Mouse (Mus musculus): Measurements from ENCODE around the gene Atp1b2. TPM values are rescaled to one million over a fixed set of nuclear protein-coding genes. Genes with fewer than 3 reads are reported as not detected.

Gene Atp1b2
- polyA plus RNA-seq (2015; fragmentation: Nextera tagmentation; extraction: Ambion mirVana): 74.2 and 78.6 TPM in 2 replicates

DNA sequence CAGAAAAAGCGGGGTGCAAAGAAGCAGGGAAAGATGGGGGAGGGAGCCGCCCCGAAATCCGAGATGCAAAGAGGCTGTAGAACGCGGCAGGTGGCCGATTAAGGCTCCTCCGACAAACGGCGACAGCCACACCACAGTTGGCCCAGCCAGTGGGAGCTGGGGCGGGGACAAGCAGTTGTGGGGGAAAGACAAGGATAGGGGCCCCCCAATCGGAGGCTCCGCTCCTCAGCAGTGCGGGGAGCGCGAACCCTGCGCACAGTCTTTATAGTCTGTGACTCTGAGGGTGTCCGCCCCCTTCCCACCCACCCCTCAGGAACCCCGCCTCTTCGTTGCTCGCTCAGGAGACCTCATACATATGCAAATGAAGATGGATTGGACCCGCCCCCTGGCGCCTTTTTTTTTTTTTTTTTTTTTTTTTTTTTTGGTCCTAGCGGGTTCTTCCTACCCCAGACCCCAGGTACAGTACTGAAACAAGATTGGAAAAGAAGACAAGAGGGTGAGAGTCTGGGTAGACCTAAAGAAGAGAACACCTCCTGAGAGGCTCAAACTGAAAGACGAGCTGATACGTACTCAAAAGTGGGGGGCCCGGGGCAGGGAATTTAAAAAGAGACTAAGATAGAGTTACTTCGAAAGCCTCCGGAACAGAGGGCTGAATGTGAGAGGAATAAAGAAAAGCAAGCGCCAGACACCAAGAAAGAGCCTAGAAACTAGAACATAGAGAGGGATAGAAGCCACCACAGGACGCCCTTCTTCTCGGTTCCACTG lies at the start of gene Atp1b2:
Gene Atp1b2, minus strand, starts transcription at position 217 of the 765 bp plus-strand sequence.

DNA sequence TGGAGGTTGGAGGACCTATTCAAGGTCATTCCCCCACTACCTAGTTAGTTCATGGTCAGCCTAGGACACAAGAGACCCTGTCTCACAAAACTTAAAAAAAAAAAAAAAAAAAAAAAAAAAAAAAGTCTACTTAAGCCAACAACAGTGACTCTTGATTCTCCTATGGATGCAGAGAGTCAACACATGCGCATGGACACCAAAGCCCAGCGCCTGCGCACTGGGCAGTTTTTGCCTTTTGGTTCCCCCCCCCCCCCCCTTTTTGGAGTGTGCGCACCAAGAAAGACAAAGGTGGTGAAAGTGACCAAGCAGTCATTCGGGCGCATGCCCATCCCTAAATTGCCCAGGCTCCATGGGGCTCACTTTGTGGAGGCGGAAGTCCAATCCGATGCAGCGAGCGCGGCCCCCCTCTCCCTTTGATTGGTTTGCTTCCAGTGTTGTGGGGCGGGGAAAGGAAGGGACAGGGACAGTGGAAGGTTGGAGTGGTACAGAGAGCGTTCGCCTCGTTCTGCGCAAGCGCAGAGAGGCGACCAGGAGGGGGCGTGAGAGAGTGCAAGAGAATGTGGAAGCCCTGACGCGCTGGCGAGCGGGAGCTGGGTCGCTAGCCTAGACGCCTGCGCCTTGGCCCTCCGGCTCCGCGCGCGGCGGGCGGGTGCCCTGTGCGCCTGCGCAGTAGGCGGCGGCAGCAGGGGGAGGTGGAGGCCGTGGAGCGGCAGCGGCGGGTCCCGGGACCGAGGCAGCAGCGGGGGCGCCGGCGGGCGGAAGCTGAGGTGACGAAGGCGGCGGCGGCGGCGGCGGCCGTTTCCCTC lies 26.7 kb upstream of the Atp1b2 start, which contains the start of gene Fxr2:
Gene Fxr2, plus strand, starts transcription at position 707 of the 806 bp plus-strand sequence.

DNA sequence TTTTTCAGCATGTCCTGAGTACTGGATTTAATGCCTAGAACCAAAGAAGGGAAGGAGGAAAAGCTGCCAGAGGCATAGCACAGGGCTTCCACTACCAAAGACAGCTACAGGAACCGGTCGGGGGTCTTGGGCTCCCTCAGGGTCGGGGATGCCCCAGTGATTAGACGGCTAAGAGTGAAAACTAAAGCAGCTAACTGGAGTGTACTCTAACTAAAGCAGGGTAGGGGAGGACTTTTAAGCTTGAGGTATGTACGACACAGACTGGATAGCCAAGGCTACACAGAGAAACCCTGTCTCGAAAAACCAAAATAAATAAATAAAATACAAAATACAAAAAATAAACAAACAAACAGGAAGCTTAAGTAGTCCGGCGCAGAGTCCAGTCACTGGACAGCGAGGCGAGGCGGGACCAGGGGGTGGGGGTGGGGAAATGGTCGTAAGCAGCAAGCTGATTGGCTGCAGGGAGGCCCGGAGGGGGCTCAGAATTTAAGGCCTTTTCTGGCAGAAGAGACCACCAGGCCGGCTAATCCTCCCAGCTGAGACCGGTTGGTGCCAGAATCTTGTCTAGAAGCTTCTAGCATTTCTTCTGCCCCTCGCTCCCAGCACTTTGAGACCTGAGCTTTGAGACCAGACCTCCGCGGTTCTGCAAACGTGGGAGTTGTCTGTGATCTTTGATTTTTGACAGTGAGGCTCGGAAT lies 16.0 kb upstream of the Atp1b2 start, which contains the start of gene Sat2:
Gene Sat2, plus strand, starts transcription at position 454 of the 698 bp plus-strand sequence.

DNA sequence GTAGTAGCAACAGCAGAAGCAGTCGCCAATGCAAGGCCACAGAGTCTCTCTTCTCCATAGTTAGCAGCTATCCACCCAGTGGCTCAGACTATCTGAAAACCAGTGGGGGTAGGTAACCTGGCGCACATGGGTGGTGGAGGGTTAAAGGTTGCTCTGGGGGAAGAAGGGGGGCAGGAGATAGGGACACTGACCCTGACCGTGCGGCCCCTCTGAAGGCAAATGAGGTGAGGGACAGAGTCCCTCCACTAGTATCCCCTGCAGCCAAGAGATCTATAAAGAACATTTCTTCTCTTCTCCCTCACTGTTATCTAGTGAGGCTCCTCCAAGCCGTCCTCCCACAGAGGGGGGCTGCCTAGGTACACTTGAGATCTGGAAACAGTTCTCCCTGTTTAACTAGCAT lies 12.1 kb upstream of the Atp1b2 start, which contains the start of gene Shbg:
Gene Shbg, minus strand, starts transcription at position 101 of the 400 bp plus-strand sequence.

DNA sequence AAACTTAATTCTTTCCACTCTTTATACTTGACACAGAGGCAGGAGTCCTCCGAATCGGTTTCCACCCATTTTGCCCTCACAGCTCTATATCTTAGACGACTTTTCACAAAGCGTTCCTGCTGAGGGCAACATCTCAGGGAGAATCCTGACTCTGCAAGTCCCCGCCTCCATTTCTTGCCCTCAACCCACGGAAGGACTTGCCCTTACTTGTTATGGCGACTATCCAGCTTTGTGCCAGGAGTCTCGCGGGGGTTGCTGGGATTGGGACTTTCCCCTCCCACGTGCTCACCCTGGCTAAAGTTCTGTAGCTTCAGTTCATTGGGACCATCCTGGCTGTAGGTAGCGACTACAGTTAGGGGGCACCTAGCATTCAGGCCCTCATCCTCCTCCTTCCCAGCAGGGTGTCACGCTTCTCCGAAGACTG lies 25.6 kb downstream of the Atp1b2 start, which contains the start of the genes Wrap53 and Trp53:
Gene Wrap53, minus strand, starts transcription at position 165 of the 424 bp plus-strand sequence.
Gene Trp53, plus strand, starts transcription at position 269 of the 424 bp plus-strand sequence.

DNA sequence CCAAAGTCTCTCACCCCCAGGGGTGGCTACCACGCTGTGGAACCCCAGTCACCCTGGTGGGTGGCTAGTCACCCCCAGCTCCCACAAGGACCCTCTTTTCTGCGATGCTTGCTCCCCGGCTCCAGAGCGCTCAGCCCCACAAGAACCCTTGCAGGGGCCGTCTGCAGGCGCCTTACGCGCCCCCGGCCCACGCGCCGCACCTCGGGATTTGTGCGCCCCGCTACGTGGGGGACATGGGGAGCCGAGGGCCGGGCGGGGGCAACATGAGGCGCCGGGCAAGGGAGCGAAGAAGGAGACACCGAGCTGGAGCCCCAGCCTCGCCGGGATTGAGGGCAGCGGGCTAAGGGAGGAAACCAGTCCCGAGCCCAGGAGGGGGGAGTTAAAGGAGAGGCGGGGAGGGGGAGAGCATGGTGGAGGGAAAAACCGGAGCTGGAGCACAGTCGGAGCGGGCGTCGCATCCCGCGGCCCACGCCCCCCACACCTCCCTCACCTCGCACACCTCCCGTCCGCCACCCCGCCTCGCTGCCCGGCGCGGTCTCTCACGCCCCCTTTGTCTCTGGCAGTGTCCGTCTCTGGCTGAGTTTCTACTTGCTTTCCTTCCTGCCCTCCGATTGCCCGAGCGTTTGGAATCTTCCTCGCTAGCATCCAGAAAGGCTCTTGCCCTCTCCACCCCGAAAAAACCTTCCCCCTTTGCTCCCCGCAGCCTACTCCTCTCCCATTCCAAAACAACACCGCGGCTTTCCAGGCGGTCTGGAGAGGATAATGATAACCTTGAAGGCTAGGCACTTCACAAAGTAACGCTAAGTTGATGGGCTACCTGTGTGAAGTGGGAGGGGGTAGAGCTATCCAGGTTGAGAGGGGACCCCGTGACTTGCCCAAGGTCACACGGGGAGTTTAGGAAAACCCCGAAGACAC lies 45.6 kb downstream of the Atp1b2 start, which contains the start of gene Efnb3:
Gene Efnb3, minus strand, starts transcription at position 355 of the 915 bp plus-strand sequence.

MicroRNA genes within 50 kb of the gene (microRNA counts, 519-probe panel; counts per million panel counts)
- 2,197 counts per million, percentile 66 among the panel's probes with 10 or more counts for microRNA mmu-miR-467f

Small RNAs within 50 kb of the gene (microRNA-seq; reads per million reads assigned to microRNA genes)
- 0 reads per million in 2 experiments for gene Mir467f

Other genes with a start within 250 kb of the Atp1b2 start
- gene Chd3, start 236.5 kb downstream of the Atp1b2 start, polyA plus RNA-seq (2015; fragmentation: Nextera tagmentation; extraction: Ambion mirVana): 11.1 and 13.0 TPM in 2 replicates
- 111 and 120 TPM in 2 replicates for gene Naa38, start 210.5 kb downstream of the Atp1b2 start, polyA plus RNA-seq (2015; fragmentation: Nextera tagmentation; extraction: Ambion mirVana)
- gene Cyb5d1, start 210.3 kb downstream of the Atp1b2 start, polyA plus RNA-seq (2015; fragmentation: Nextera tagmentation; extraction: Ambion mirVana): 12.4 and 14.5 TPM in 2 replicates
- gene Tmem88, start 207.7 kb downstream of the Atp1b2 start, polyA plus RNA-seq (2015; fragmentation: Nextera tagmentation; extraction: Ambion mirVana): 29.1 and 32.8 TPM in 2 replicates
- 19.0 and 19.9 TPM in 2 replicates for gene Kdm6b, start 192.3 kb downstream of the Atp1b2 start, polyA plus RNA-seq (2015; fragmentation: Nextera tagmentation; extraction: Ambion mirVana)
- gene Dnah2, start 56.8 kb downstream of the Atp1b2 start, polyA plus RNA-seq (2015; fragmentation: Nextera tagmentation; extraction: Ambion mirVana): 0.36 and 0.65 TPM in 2 replicates
- gene Efnb3, start 45.7 kb downstream of the Atp1b2 start, polyA plus RNA-seq (2015; fragmentation: Nextera tagmentation; extraction: Ambion mirVana): 0.50 and 0.89 TPM in 2 replicates
- 5.3 and 7.8 TPM in 2 replicates for gene Wrap53, start 25.7 kb downstream of the Atp1b2 start, polyA plus RNA-seq (2015; fragmentation: Nextera tagmentation; extraction: Ambion mirVana)
- 34.5 and 37.5 TPM in 2 replicates for gene Trp53, start 25.6 kb downstream of the Atp1b2 start, polyA plus RNA-seq (2015; fragmentation: Nextera tagmentation; extraction: Ambion mirVana)
- 0.45 and 0.63 TPM in 2 replicates for gene Shbg, start 12.0 kb upstream of the Atp1b2 start, polyA plus RNA-seq (2015; fragmentation: Nextera tagmentation; extraction: Ambion mirVana)
- gene Sat2, start 16.1 kb upstream of the Atp1b2 start, polyA plus RNA-seq (2015; fragmentation: Nextera tagmentation; extraction: Ambion mirVana): 12.4 and 15.9 TPM in 2 replicates
- 19.9 and 21.3 TPM in 2 replicates for gene Fxr2, start 27.0 kb upstream of the Atp1b2 start, polyA plus RNA-seq (2015; fragmentation: Nextera tagmentation; extraction: Ambion mirVana)
- gene Sox15, start 49.4 kb upstream of the Atp1b2 start, polyA plus RNA-seq (2015; fragmentation: Nextera tagmentation; extraction: Ambion mirVana): 0.16 TPM in 1 of 2 replicates, not detected in the other
- gene Mpdu1, start 56.7 kb upstream of the Atp1b2 start, polyA plus RNA-seq (2015; fragmentation: Nextera tagmentation; extraction: Ambion mirVana): 29.7 and 47.4 TPM in 2 replicates
- gene Cd68, start 60.2 kb upstream of the Atp1b2 start, polyA plus RNA-seq (2015; fragmentation: Nextera tagmentation; extraction: Ambion mirVana): 16.2 and 25.5 TPM in 2 replicates
- 167 and 224 TPM in 2 replicates for gene Eif4a1, start 66.5 kb upstream of the Atp1b2 start, polyA plus RNA-seq (2015; fragmentation: Nextera tagmentation; extraction: Ambion mirVana)
- gene Senp3, start 76.1 kb upstream of the Atp1b2 start, polyA plus RNA-seq (2015; fragmentation: Nextera tagmentation; extraction: Ambion mirVana): 26.4 and 29.2 TPM in 2 replicates
- 0.65 and 0.67 TPM in 2 replicates for gene Tnfsf13, start 79.8 kb upstream of the Atp1b2 start, polyA plus RNA-seq (2015; fragmentation: Nextera tagmentation; extraction: Ambion mirVana)
- 11.5 and 13.1 TPM in 2 replicates for gene Tnfsf12, start 89.9 kb upstream of the Atp1b2 start, polyA plus RNA-seq (2015; fragmentation: Nextera tagmentation; extraction: Ambion mirVana)
- gene Tnfsfm13, start 90.2 kb upstream of the Atp1b2 start, polyA plus RNA-seq (2015; fragmentation: Nextera tagmentation; extraction: Ambion mirVana): 5.9 and 6.9 TPM in 2 replicates
- 9.3 and 10.3 TPM in 2 replicates for gene Polr2a, start 152.7 kb upstream of the Atp1b2 start, polyA plus RNA-seq (2015; fragmentation: Nextera tagmentation; extraction: Ambion mirVana)
- gene Slc35g3, start 156.0 kb upstream of the Atp1b2 start, polyA plus RNA-seq (2015; fragmentation: Nextera tagmentation; extraction: Ambion mirVana): not detected in 2 replicates
- 2.5 and 2.9 TPM in 2 replicates for gene Zbtb4, start 160.0 kb upstream of the Atp1b2 start, polyA plus RNA-seq (2015; fragmentation: Nextera tagmentation; extraction: Ambion mirVana)
- 79.0 and 95.8 TPM in 2 replicates for gene Chrnb1, start 190.0 kb upstream of the Atp1b2 start, polyA plus RNA-seq (2015; fragmentation: Nextera tagmentation; extraction: Ambion mirVana)
- gene Fgf11, start 195.9 kb upstream of the Atp1b2 start, polyA plus RNA-seq (2015; fragmentation: Nextera tagmentation; extraction: Ambion mirVana): 1.5 and 2.2 TPM in 2 replicates
- gene Tmem102, start 199.7 kb upstream of the Atp1b2 start, polyA plus RNA-seq (2015; fragmentation: Nextera tagmentation; extraction: Ambion mirVana): 0.31 and 0.45 TPM in 2 replicates
- not detected in 2 replicates for gene Gm39566, start 209.4 kb upstream of the Atp1b2 start, polyA plus RNA-seq (2015; fragmentation: Nextera tagmentation; extraction: Ambion mirVana)
- gene Spem2, start 212.5 kb upstream of the Atp1b2 start, polyA plus RNA-seq (2015; fragmentation: Nextera tagmentation; extraction: Ambion mirVana): not detected in 2 replicates
- not detected in 2 replicates for gene Spem1, start 216.2 kb upstream of the Atp1b2 start, polyA plus RNA-seq (2015; fragmentation: Nextera tagmentation; extraction: Ambion mirVana)
- 2.1 TPM in 2 replicates for gene Nlgn2, start 231.8 kb upstream of the Atp1b2 start, polyA plus RNA-seq (2015; fragmentation: Nextera tagmentation; extraction: Ambion mirVana)
- gene Tmem256, start 232.6 kb upstream of the Atp1b2 start, polyA plus RNA-seq (2015; fragmentation: Nextera tagmentation; extraction: Ambion mirVana): 242 and 272 TPM in 2 replicates
- 36.6 and 44.6 TPM in 2 replicates for gene Plscr3, start 240.4 kb upstream of the Atp1b2 start, polyA plus RNA-seq (2015; fragmentation: Nextera tagmentation; extraction: Ambion mirVana)